Mouse (Mus musculus): Measurements from ENCODE around the gene Iyd.
"Not testable (repeated sequence)": the region's sequence is repeated elsewhere in the genome, so short reads cannot be mapped to it uniquely, and the experiment has no call there.

The Iyd gene

GRCm38 (mm10) chr10:3540003-3540827, at the start of gene Iyd:
TSS of gene Iyd (plus strand) at chr10:3540240.
- DNase-seq, result no peak

DNA sequence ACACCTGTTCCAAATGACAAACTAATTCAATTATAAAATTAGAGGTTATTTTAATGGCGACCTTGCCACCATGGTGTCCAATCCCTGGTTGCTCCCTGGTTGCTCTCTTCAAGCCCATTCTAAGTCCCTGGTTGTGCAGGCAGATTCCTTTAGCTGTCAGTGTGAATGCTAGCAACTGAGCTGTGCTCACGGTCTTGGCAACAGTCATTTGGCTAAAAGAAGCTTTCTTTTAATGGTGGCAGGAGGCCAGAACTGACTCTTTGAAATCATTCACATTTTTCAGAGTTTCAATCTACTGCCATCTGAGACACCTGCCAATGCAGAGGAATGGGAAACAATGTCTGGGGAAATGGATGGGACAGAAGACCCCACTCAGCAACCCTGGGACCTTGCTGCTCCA, 43.2 kb upstream of the Iyd start:
- no peak for DNase-seq

DNA sequence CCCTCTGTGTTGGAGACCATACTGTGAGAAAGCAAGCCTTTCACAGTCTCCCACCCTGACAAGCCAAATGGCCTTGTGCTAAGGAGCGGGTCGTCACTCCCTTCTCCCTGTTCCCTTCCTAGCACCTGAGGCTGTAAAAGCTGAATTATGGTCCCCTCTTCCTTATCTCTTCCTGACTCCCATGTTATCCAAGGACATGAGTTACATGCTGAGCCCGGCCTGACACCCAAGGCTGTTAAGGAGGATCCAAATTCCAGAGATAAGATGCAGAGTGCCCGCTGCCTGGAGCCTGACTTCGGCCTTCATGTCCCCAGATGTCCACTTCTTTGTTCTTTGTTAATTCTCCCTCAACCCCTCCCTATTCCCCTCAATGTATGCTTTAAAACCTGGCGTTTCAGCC, 39.2 kb upstream of the Iyd start:
- not testable (repeated sequence) for DNase-seq

DNA sequence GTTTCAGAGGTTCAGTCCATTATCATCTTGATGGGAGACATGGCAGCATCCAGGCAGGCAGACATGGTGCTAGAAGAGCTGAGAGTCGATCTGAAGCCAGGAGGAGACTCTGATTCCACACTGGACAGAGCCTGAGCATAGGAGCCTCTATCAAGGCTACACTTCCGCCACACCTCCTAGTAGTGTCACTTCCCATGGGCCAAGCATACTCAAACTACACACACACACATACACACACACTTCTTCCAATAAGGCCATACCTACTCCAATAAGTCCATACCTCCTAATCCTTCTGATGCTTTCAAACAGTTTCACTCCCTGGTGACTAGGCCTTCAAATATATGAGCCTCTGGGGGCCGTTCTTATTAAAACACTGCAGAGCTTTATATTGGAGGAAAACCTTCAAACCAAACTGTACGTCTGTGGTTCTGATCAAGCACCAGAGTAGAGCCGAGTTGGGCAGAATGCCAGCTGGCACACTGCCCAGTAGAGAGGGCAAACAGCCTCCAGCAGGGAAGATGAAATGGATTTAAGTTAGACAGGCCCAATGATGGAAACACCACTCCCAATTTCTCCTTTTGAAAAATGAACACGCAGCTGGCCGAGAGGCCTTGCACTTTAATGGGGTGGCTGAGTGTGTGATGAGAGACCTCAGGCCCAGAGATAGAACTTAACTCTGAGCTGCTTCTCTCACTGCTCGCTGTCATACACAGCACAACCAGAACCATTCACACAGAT, 32.4 kb upstream of the Iyd start:
- DNase-seq, result no peak

DNA sequence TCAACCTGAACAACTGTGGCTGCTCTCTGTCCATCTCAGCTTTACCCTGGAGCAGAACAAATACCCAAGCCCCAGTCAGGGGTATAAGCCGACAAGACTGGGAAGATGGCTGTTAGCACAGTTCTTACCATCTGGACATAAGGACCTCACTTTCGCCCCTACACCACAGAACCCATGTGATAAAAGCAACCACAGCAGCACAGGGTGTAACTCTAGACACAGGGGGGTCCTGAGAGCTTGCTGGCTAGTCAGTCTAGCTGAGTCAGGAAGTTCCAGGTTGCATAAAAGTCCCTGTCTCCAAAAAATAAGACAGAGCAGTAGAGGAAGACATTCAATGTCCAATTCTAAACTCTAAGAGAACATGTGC, 31.8 kb upstream of the Iyd start:
- no peak for DNase-seq

GRCm38 (mm10) chr10:3508746-3509145, 31.3 kb upstream of the Iyd start:
- DNase-seq, result no peak

DNA sequence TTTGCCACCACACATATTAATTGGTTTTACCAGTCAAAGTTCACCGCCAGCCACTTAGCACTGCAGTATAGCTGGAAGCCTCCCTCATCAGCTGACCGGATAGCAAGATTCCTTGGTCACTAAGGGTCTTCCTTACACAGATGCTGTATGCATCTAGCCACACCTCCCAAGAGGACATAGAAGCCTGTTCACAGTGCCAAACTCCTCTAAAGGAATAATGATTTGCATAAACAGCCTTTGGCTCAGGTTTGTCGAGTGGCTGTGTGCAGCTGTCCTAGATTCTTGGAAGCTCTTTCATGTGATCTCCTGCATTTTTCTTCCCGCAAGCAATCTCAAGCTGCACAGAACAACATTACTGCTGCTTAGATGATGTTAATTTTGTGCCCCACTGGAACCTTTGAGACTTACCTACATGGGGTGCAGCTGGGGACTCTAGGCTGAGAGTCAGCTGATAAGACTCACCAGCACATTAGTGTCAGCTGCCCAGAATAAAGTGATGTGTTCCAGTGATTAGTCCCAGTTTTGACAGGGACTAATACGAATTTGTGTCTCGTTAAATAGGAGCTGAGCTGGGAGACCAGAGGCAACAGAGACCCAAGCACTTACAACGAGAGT, 30.3 kb upstream of the Iyd start:
- DNase-seq, result no peak

- no peak for DNase-seq
Measured at GRCm38 (mm10) chr10:3510486-3510885, 29.6 kb upstream of the Iyd start.

- DNase-seq, result no peak
Measured at GRCm38 (mm10) chr10:3511401-3511800, 28.6 kb upstream of the Iyd start.

DNA sequence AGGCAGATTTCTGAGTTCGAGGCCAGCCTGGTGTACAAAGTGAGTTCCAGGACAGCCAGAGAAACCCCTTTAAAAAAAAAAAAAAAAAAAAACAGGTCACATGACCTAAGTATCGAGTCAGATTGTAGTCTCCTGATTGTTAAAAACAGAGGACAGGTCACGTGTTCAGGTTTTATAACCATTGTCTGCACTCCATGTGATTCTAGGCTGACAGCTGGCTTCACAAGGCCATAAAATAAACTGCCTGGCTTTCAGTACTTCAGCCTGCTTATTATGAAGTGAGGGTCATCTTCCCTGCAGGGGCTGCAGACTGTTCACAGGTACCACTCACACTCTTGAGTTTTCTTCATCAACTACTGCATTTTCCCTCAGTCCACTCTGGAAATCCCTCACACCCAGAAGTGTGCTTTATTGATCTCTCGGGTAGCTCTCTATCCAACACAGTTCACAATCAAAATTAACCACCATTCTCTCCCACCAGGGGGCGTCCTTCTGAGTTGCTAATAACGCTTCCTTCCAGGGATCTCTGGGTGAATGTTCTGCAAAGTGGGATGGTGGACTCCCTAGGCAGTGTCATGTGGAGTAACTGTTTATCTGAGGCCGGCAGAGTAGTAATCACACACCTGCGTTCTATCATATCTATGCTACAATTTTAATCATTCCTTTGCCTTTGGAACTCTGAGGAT, 27.3 kb upstream of the Iyd start:
- no peak for DNase-seq

DNA sequence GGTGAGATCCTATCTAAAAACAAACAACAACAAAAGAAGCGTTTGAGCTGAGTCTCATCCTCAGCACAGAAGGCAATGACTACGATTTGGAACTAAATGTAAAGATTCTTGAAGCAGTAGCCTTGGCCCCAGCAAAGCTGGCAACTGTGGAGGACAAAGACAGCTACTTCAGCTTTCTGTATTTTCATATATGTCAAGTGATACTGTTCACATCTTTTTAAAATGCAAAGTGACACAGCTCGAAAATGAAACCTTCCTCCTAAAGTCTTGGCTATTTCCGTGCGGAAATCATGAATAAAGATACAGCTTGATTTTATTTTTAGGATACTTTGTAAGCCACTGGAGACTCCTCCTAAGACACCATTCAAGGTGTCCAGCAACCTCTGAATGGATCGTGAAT, 26.1 kb upstream of the Iyd start:
- DNase-seq, result no peak

- DNase-seq, result no peak
Measured at GRCm38 (mm10) chr10:3514634-3515033, 25.4 kb upstream of the Iyd start.

GRCm38 (mm10) chr10:3516442-3516841, 23.6 kb upstream of the Iyd start:
- DNase-seq, result no peak

DNA sequence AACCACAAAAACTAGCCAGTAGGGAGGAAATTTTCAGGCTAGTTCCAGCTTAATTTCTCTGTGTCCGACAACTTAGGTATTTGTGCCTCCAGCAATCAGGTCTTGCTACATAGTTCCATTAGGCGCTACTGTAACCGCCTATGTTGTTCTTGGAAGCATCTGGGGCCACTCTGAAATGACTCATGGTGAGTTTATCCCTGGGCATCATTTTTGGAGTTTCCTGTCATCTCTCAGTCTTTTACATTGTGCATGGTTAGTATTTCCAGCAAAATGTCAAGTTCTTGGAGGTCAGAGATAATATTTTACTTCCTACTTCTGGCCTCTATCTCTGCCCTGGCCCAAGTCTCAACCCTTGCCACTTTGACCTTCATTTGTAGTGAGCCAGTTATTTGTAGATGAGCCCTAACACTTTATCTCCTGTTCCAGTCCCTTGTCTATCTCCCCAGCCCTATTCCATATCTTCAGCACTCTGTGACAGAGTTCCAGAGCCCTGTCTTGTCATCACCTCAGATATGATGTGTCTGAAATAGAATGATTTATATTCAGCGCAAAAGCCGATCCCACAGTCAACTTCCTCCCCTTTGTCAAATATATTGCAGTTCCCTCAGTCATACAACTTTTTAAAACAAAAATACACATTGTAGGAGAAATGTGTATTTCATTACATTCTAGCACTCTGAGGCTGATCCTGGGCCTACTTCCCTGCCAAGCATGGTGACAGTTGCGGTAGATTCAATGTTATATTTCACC, 16.8 kb upstream of the Iyd start:
- no peak for DNase-seq

GRCm38 (mm10) chr10:3524513-3524912, 15.5 kb upstream of the Iyd start:
- no peak for DNase-seq

- DNase-seq, result no peak
Measured at GRCm38 (mm10) chr10:3525420-3526019, 14.5 kb upstream of the Iyd start.

GRCm38 (mm10) chr10:3529807-3530206, 10.2 kb upstream of the Iyd start:
- no peak for DNase-seq

DNA sequence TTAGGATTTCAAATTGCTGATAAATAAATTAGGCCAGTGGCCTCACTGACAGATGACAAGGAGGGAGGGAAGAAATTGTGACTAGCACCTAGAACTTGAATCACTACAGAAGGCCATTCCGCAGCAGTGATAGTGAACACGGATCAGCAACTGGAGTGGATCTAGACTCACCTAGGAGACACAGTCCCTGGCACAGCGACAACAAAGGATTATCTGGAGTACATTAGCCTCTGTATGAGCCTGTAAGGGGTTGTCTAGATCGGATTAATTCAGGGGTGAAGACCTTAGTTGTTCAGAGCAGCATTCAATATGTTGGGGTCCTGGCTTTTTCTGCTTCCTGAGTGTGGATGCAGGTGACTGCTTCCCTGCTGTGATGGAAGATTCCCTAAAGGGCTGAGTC, 9.4 kb upstream of the Iyd start:
- DNase-seq, result no peak

GRCm38 (mm10) chr10:3531375-3531774, 8.7 kb upstream of the Iyd start:
- peak; percentile 75 for DNase-seq

DNA sequence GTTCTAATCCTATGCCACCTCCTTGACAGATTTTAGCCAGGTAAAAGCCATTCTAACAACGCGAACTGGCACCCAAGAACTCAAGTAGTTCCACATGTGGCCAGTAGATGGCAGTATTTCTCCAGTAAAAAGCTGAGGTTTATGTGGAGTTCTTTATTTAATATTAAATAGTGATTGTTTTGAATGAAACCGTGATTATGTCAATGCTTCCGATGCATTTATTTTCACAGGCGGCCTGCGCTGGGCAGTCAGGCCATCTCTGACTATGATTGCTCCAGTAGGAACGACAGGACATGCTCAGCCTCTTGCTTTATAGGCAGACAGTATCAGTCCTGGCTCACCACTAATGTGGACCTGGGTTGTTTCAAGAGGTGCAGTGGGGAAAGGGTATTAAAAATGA, 5.6 kb upstream of the Iyd start:
- DNase-seq, result peak; percentile 54

DNA sequence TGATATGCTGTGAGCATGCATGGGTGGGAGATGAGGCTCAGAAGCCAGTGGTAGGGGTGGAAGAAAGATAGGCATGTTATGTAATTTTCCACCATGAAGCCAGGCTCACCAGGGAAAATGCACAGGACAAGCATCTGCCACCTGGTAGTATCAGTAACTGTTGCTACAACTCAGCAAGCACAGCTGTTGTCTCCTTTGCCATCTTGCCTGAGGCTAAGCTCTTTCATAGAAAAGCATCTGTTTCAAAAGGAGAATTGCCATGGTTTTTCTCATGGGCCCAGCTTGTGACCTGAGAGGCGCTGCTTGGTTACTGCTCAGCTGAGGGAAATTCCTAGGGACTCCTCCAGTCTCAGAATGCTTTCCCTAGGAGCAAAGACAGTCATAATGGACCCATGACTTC, 3.7 kb upstream of the Iyd start:
- DNase-seq, result no peak

DNA sequence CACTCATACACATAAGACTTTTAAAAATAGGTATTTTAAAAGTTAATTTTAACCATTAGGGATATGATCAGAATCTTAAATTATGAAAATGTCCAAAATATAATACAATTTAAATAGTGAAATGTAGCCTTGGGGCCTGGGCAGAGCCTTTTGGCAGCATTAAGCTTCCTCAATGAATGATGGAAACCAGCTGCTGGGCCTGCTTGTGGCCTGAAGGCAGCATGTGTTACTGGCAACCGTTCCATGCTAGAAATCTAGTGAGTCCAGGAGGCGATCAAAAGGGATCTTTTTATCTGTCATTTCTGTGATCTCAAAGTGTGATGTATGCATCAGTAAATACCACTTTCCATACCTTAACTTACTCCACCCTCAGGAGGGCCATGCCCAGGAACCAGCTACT, 9.3 kb downstream of the Iyd start:
- no peak for DNase-seq

All from cerebellum, adult 9-10 months (tissue).